Mouse (Mus musculus) midbrain, embryonic 13.5 days (tissue): ENCODE results near the gene Alkbh4. TPM values are rescaled to one million over a fixed set of nuclear protein-coding genes. Genes with fewer than 3 reads are reported as not detected.

Experiments
- ATAC-seq: fragments of 200-750 bp; cut with Nextera tagmentation; 2 replicates; pipeline ENCODE4 v1.8.0; 2017; ENCODE audit warnings: mild to moderate bottlenecking, moderate TSS enrichment, moderate library complexity
- H3K27ac ChIP-seq: fragments of 300-500 bp; sonication (generic); 2 replicates; pipeline ENCODE4 v1.5.1; 2015; ENCODE audit warnings: inconsistent platforms, mild to moderate bottlenecking, moderate library complexity
- H3K27me3 ChIP-seq: fragments of 300-500 bp; sonication (generic); 2 replicates; pipeline ENCODE4 v1.6.1; 2015; ENCODE audit warnings: mild to moderate bottlenecking, inconsistent platforms
- H3K36me3 ChIP-seq: fragments of 300-500 bp; sonication (generic); 2 replicates; pipeline ENCODE4 v1.6.1; 2015; ENCODE audit warnings: mild to moderate bottlenecking, inconsistent platforms
- H3K4me1 ChIP-seq: fragments of 300-500 bp; sonication (generic); replicated peaks from 2 replicates; pipeline ENCODE4 v1.6.1; 2015; ENCODE audit warnings: inconsistent platforms
- H3K4me2 ChIP-seq: fragments of 300-500 bp; sonication (generic); replicated peaks from 2 replicates; pipeline ENCODE4 v1.6.1; 2015; ENCODE audit warnings: moderate library complexity, mild to moderate bottlenecking, inconsistent platforms
- H3K4me3 ChIP-seq: fragments of 300-500 bp; sonication (generic); replicated peaks from 2 replicates; pipeline ENCODE4 v1.5.1; 2015; ENCODE audit warnings: mild to moderate bottlenecking, inconsistent platforms
- H3K9ac ChIP-seq: fragments of 300-500 bp; sonication (generic); replicated peaks from 2 replicates; pipeline ENCODE4 v1.6.1; 2015; ENCODE audit warnings: mild to moderate bottlenecking, inconsistent platforms
- H3K9me3 ChIP-seq: fragments of 300-500 bp; sonication (generic); 2 replicates; pipeline ENCODE4 v1.6.1; 2016; ENCODE audit warnings: mild to moderate bottlenecking, inconsistent platforms
- WGBS: fragments of 180-500 bp; shearing (Covaris S2); methylation state at CpG from one replicate; pipeline ENCODE4 v1.1.7; 2015; 5-methylcytosine and 5-hydroxymethylcytosine counted together
- polyA plus RNA-seq: library from polyadenylated mRNA; unstranded; fragments of >200 nt; fragmentation: Nextera tagmentation; extraction: Ambion mirVana; gene quantifications from 2 replicates; pipeline ENCODE4 v1.2.1, GENCODE M21; 2015

Gene Alkbh4
- polyA plus RNA-seq, 1 experiment from 2014 or later: 23.6 TPM

- H3K36me3 ChIP-seq: peaks cover 9% of the 10 kb centered on the region
- peak within 1 kb of the TSS; percentile 80 for H3K9ac ChIP-seq
- ATAC-seq: peak; percentile 92
- peaks cover 25% of the 10 kb centered on the region for H3K4me1 ChIP-seq
- 4% methylated on average over 48 of the region's 49 CpGs for WGBS
- peak within 1 kb of the TSS; percentile 76 for H3K27ac ChIP-seq
- 0 out of 2 replicates have a peak, but pooled peaks cover 11% of the 10 kb centered on the region for H3K27me3 ChIP-seq
- peak within 1 kb of the TSS; percentile 84 for H3K4me2 ChIP-seq
- H3K9me3 ChIP-seq: no peaks in the 10 kb centered on the region
- H3K4me3 ChIP-seq: peak within 1 kb of the TSS; percentile 65
Measured at GRCm38 (mm10) chr5:136170512-136171362, 34.8 kb downstream of the Alkbh4 start, which contains the start of gene Orai2. TSS of gene Orai2 (minus strand) at chr5:136170713.

DNA sequence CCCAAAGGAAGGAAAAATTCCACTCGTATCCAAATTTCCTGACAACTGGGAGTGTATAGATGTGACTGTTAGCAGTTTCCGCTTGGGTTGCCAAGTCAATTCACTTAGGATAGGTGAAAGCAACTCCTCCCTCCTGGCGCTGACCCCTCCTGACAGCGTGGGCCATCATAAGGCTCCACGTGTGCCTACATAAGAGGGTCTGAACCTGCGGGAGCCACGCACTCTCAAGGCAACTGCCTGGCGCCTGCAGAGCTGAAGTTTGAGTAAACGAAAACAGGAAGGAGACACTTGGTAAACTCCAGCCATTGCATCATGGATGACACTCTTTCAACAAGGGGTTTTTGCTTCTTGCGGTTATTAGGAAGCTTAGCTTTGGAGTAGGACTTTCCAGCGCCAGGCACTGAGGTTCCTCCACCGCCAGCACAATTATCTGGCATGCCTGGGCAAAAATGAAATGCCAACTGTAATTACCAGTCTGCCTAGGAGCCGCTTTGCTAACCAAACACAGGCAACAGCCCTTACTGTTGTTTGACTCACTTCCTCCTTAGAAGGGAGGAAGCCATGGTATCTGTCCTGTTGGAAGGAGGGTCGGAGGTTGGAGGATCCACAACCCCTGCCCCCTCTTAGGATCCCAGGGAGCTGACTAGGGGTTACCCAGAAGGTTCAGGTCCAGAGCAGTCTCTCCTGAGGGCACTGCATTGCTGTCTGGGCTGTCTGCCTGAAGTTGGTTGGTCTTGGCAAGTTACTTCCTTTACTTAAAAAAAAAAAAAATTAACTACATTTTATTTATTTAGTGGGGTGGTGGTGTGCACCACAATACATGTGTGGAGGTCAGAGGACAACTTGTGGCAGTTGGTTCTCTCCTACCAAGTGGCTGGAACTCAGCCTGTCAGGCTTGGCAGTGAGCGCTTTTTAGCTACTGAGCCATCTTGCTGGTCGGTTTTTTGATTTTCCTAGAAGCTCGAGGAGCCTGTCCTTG lies 35.7 kb downstream of the Alkbh4 start:
- Histone ChIP-seq H3K4me2 (peak overlapping the region; percentile 84), H3K4me1 (peaks cover 25% of the 10 kb centered on the region), H3K27me3 (0 out of 2 replicates have a peak, but pooled peaks cover 11% of the 10 kb centered on the region), H3K27ac (peak overlapping the region; percentile 76; the same call in 1 of the 2 replicates), H3K36me3 (peaks cover 9% of the 10 kb centered on the region), H3K9ac (peak overlapping the region; percentile 80), H3K4me3 (peak overlapping the region; percentile 65), H3K9me3 (no peaks in the 10 kb centered on the region)
- WGBS: 43% methylated on average over 17 of the region's 17 CpGs
- no peak for ATAC-seq

DNA sequence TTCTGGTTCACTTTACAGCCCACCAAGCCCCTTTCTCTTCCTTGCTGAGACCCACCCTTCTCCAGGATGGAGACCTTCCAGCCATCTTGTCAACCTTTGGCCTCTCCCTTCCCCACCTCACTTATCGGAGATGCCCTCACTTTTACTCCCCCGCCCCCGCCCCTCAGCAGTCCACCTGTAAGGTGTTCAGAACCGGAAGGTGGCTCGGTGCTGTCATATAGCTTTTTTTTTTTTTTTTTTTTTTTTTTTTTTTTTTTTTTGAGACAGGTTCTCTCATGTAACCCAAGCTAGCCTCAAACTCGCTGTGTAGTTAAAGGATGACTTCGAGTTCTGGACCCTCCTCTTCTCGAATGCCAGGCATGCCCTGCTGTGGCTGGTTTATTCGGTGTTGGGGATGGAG lies 37.0 kb downstream of the Alkbh4 start:
- 82% methylated on average over 9 of the region's 9 CpGs for WGBS
- Histone ChIP-seq H3K36me3 (peaks cover 8% of the 10 kb centered on the region), H3K9me3 (no peaks in the 10 kb centered on the region), H3K27ac (no peak overlapping the region), H3K4me2 (no peak overlapping the region), H3K4me1 (peaks cover 25% of the 10 kb centered on the region), H3K9ac (no peak overlapping the region), H3K27me3 (0 out of 2 replicates have a peak, but pooled peaks cover 11% of the 10 kb centered on the region), H3K4me3 (no peak overlapping the region)
- ATAC-seq: no peak

DNA sequence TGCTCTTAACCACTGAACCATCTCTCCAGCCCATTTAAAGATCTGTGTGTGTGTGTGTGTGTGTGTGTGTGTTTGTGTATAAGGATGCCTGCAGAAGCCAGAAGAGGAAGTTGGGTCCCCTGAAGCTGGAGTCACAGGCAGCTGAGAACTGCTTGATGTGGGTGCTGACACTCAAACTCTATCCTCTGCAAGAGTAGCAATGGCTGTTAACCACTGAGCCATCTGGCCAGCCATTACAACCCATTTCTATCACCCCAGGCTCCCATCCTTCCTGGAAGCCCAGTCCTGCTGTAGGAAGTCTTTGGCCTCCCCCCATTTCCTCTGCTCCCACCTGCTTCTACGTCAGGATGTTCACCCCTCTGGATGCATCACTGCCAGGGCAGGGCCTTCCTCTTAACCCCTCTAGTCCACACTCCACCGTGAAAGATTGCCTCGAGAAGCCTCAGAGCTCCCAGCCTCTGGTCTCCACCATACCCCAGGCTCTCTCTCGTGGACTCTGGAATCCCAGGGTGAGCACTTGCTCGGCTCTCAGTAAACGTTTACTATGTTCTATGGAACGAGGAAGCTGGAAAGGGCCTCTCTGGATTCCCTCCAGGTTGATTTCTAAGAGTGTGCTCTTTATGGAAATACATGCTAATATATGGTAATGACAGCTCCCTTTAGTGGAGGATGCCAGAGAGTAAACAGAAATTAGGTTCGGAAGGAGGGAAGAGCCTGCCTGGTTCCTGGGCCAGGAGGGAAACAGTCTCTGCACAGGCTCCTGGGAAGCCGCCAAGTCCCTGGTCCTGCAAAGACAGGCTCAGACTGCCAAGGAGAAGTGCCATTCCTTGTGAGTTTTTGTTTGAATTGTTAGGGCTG lies 37.9 kb downstream of the Alkbh4 start:
- H3K27me3 ChIP-seq: 0 out of 2 replicates have a peak, but pooled peaks cover 11% of the 10 kb centered on the region
- no peak overlapping the region for H3K4me2 ChIP-seq
- peaks cover 15% of the 10 kb centered on the region for H3K36me3 ChIP-seq
- H3K4me1 ChIP-seq: peaks cover 25% of the 10 kb centered on the region
- WGBS: 48% methylated on average over 9 of the region's 9 CpGs
- H3K9me3 ChIP-seq: no peaks in the 10 kb centered on the region
- H3K27ac ChIP-seq: peak overlapping the region; percentile 46
- H3K4me3 ChIP-seq: no peak overlapping the region
- ATAC-seq: no peak
- no peak overlapping the region for H3K9ac ChIP-seq

GRCm38 (mm10) chr5:136179594-136179993 lies 43.6 kb downstream of the Alkbh4 start:
- ATAC-seq: no peak
- Histone ChIP-seq H3K4me3 (no peak overlapping the region), H3K36me3 (peaks cover 67% of the 10 kb centered on the region), H3K4me2 (no peak overlapping the region), H3K9ac (no peak overlapping the region), H3K27ac (no peak overlapping the region), H3K4me1 (no peaks in the 10 kb centered on the region), H3K9me3 (no peaks in the 10 kb centered on the region), H3K27me3 (no peaks in the 10 kb centered on the region)
- WGBS: 88% methylated on average over 5 of the region's 5 CpGs

DNA sequence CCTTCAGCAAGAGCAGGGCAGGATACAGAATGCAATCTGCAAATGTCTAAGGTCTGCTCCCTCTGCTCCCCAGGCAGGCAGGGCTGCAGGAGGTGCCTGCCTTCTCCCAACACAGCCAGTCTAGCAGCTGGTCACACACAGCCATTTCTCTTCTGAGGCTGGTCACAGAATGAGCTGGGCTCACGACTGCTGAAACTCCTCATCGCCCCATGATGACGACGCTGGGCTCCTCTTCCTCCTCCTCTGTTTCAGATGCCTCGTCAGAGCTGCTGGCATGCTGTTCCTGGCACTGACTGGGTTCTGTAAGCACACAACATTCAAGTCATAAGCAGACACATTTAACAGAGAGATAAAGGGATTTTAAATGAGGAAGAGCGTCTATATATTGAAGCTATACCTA lies 45.3 kb downstream of the Alkbh4 start:
- Histone ChIP-seq H3K9me3 (no peaks in the 10 kb centered on the region), H3K4me1 (no peaks in the 10 kb centered on the region), H3K36me3 (peaks cover 70% of the 10 kb centered on the region), H3K9ac (no peak overlapping the region), H3K27me3 (no peaks in the 10 kb centered on the region), H3K4me3 (no peak overlapping the region), H3K4me2 (no peak overlapping the region), H3K27ac (no peak overlapping the region)
- ATAC-seq: no peak
- WGBS: 93% methylated on average over 6 of the region's 6 CpGs

DNA sequence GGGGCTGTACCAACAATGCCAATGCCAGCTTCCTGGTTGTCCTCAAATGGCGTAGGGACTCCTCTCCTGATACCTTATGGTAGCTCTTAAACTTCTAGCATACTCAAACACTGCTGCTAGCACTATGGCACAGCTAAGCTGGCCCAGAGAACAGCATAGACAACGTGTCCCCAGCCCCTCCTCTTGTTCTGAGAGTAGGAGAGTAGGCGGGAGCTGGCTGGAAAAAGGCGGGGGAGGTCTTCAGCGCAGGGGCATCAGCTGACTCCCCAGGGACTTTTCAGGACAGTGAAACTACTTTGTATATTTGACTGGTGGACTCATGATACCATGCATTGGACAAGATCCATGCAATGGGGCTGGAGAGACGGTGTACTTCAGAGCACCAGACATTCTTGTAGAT lies 46.1 kb downstream of the Alkbh4 start:
- Histone ChIP-seq H3K9me3 (no peaks in the 10 kb centered on the region), H3K4me3 (no peak overlapping the region), H3K27me3 (no peaks in the 10 kb centered on the region), H3K4me1 (no peaks in the 10 kb centered on the region), H3K27ac (no peak overlapping the region), H3K36me3 (peaks cover 72% of the 10 kb centered on the region), H3K4me2 (no peak overlapping the region), H3K9ac (no peak overlapping the region)
- no peak for ATAC-seq
- 91% methylated on average over 6 of the region's 6 CpGs for WGBS

DNA sequence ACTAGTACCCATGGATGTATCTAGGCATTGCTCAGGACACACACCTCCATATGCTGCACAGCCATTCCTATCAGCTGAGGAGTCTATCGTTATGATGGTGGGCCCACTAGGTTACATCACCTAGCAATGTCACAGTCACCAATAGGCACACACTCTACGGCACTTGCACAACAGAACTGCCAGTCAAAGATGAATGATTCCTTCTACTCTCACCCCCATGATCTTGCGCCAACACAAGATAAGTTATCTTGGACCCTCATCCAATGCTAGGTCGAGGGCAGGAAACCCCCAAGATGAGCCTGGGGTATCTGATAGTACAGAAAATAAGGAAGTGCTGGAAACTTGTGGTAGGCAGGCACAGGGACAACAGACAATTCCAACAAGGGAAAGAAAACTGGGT lies 46.9 kb downstream of the Alkbh4 start:
- Histone ChIP-seq H3K27me3 (no peaks in the 10 kb centered on the region), H3K4me2 (no peak overlapping the region), H3K4me1 (no peaks in the 10 kb centered on the region), H3K27ac (no peak overlapping the region), H3K9me3 (no peaks in the 10 kb centered on the region), H3K36me3 (peaks cover 72% of the 10 kb centered on the region), H3K9ac (no peak overlapping the region), H3K4me3 (no peak overlapping the region)
- ATAC-seq: no peak
- 96% methylated on average over 4 of the region's 4 CpGs for WGBS

- H3K27ac ChIP-seq: no peak overlapping the region
- H3K4me1 ChIP-seq: no peaks in the 10 kb centered on the region
- H3K9me3 ChIP-seq: no peaks in the 10 kb centered on the region
- no peak for ATAC-seq
- no peaks in the 10 kb centered on the region for H3K27me3 ChIP-seq
- H3K4me3 ChIP-seq: no peak overlapping the region
- WGBS: 94% methylated on average over 7 of the region's 7 CpGs
- no peak overlapping the region for H3K9ac ChIP-seq
- peaks cover 72% of the 10 kb centered on the region for H3K36me3 ChIP-seq
- H3K4me2 ChIP-seq: no peak overlapping the region
Measured at GRCm38 (mm10) chr5:136183766-136184165, 47.8 kb downstream of the Alkbh4 start.

GRCm38 (mm10) chr5:136186723-136187122 lies 50.8 kb downstream of the Alkbh4 start:
- ATAC-seq: peak; percentile 74; the same call in 1 of the 2 replicates

More at GRCm38 (mm10) chr5:136186723-136187122, 50.8 kb downstream of the Alkbh4 start:
- Histone ChIP-seq H3K9ac (no peak overlapping the region), H3K27ac (no peak overlapping the region), H3K4me3 (no peak overlapping the region), H3K4me2 (no peak overlapping the region), H3K27me3 (no peaks in the 10 kb centered on the region), H3K36me3 (peaks cover 70% of the 10 kb centered on the region), H3K9me3 (no peaks in the 10 kb centered on the region), H3K4me1 (no peaks in the 10 kb centered on the region)
- 38% methylated on average over 4 of the region's 4 CpGs for WGBS
